Mouse (Mus musculus): ENCODE measurements around the gene Nudt5. TPM values are rescaled to one million over a fixed set of nuclear protein-coding genes. Genes with fewer than 3 reads are reported as not detected.

Gene Nudt5
- polyA plus RNA-seq, 1 experiment from 2014 or later: 123 TPM

GRCm38 (mm10) chr2:5824213-5824612 lies 20.6 kb upstream of the Nudt5 start:
- Histone ChIP-seq H3K4me3 (no peak overlapping the region), H3K36me3 (peaks cover 82% of the 10 kb centered on the region), H3K9me3 (replicated peaks) (no peaks in the 10 kb centered on the region), H3K27me3 (ENCODE audit: low read depth, poor library complexity, severe bottlenecking) (no peaks in the 10 kb centered on the region), H3K4me1 (no peaks in the 10 kb centered on the region), H3K27ac (replicated peaks) (no peak overlapping the region)
- WGBS: 43% methylated on average over 1 of the region's 1 CpGs
- no peak for DNase-seq (ENCODE audit: low spot score)

- Histone ChIP-seq H3K27me3 (ENCODE audit: low read depth, poor library complexity, severe bottlenecking) (no peaks in the 10 kb centered on the region), H3K27ac (replicated peaks) (no peak overlapping the region), H3K36me3 (peaks cover 81% of the 10 kb centered on the region), H3K4me1 (no peaks in the 10 kb centered on the region), H3K4me3 (no peak overlapping the region), H3K9me3 (replicated peaks) (no peaks in the 10 kb centered on the region)
- 91% methylated on average over 5 of the region's 5 CpGs for WGBS
- no peak for DNase-seq (ENCODE audit: low spot score)
Measured at GRCm38 (mm10) chr2:5824685-5825084, 20.1 kb upstream of the Nudt5 start.

GRCm38 (mm10) chr2:5825265-5825913 lies 19.4 kb upstream of the Nudt5 start:
- no peak overlapping the region for H3K27ac ChIP-seq (replicated peaks)
- H3K4me1 ChIP-seq: no peaks in the 10 kb centered on the region
- no peaks in the 10 kb centered on the region for H3K27me3 ChIP-seq (ENCODE audit: low read depth, poor library complexity, severe bottlenecking)
- WGBS: 95% methylated on average over 5 of the region's 5 CpGs
- no peak for DNase-seq (ENCODE audit: low spot score)
- H3K4me3 ChIP-seq: no peak overlapping the region
- H3K9me3 ChIP-seq (replicated peaks): no peaks in the 10 kb centered on the region
- H3K36me3 ChIP-seq: peaks cover 81% of the 10 kb centered on the region

- Histone ChIP-seq H3K9me3 (replicated peaks) (peaks cover 9% of the 10 kb centered on the region; the same call in 1 of the 2 replicates), H3K4me3 (no peak overlapping the region), H3K4me1 (peaks cover 5% of the 10 kb centered on the region), H3K27ac (replicated peaks) (no peak overlapping the region), H3K27me3 (ENCODE audit: low read depth, poor library complexity, severe bottlenecking) (no peaks in the 10 kb centered on the region), H3K36me3 (peaks cover 70% of the 10 kb centered on the region)
- no peak for DNase-seq (ENCODE audit: low spot score)
- WGBS: 95% methylated on average over 11 of the region's 11 CpGs
Measured at GRCm38 (mm10) chr2:5840815-5841214, 4.0 kb upstream of the Nudt5 start.

- DNase-seq (ENCODE audit: low spot score): no peak
- peak overlapping the region; percentile 69 for H3K4me3 ChIP-seq
- no peaks in the 10 kb centered on the region for H3K27me3 ChIP-seq (ENCODE audit: low read depth, poor library complexity, severe bottlenecking)
- peaks cover 14% of the 10 kb centered on the region for H3K4me1 ChIP-seq
- peaks cover 6% of the 10 kb centered on the region; the same call in 1 of the 2 replicates for H3K9me3 ChIP-seq (replicated peaks)
- H3K36me3 ChIP-seq: peaks cover 48% of the 10 kb centered on the region
- 5% methylated on average over 23 of the region's 23 CpGs for WGBS
- H3K27ac ChIP-seq (replicated peaks): peak overlapping the region; percentile 92
Measured at GRCm38 (mm10) chr2:5844181-5844872, 492 bp upstream of the Nudt5 start.

GRCm38 (mm10) chr2:5845826-5846225 lies 1.0 kb downstream of the Nudt5 start:
- peak overlapping the region; percentile 92 for H3K27ac ChIP-seq (replicated peaks)
- peaks cover 14% of the 10 kb centered on the region for H3K4me1 ChIP-seq
- peak overlapping the region; percentile 69 for H3K4me3 ChIP-seq
- H3K9me3 ChIP-seq (replicated peaks): no peaks in the 10 kb centered on the region
- DNase-seq (ENCODE audit: low spot score): no peak
- H3K27me3 ChIP-seq (ENCODE audit: low read depth, poor library complexity, severe bottlenecking): no peaks in the 10 kb centered on the region
- peaks cover 48% of the 10 kb centered on the region for H3K36me3 ChIP-seq
- 39% methylated on average over 4 of the region's 4 CpGs for WGBS

- Histone ChIP-seq H3K36me3 (peaks cover 54% of the 10 kb centered on the region), H3K9me3 (replicated peaks) (no peaks in the 10 kb centered on the region)
- no peak for DNase-seq (ENCODE audit: low spot score)
Measured at GRCm38 (mm10) chr2:5851116-5851515, 6.3 kb downstream of the Nudt5 start.

GRCm38 (mm10) chr2:5851866-5852265 lies 7.0 kb downstream of the Nudt5 start:
- Histone ChIP-seq H3K27me3 (ENCODE audit: low read depth, poor library complexity, severe bottlenecking) (no peaks in the 10 kb centered on the region), H3K9me3 (replicated peaks) (no peaks in the 10 kb centered on the region), H3K4me1 (no peaks in the 10 kb centered on the region), H3K4me3 (no peak overlapping the region), H3K36me3 (peaks cover 60% of the 10 kb centered on the region), H3K27ac (replicated peaks) (no peak overlapping the region)
- no peak for DNase-seq (ENCODE audit: low spot score)
- 85% methylated on average over 5 of the region's 5 CpGs for WGBS

More at GRCm38 (mm10) chr2:5851116-5851515, 6.3 kb downstream of the Nudt5 start:
- 95% methylated on average over 9 of the region's 9 CpGs for WGBS
- no peaks in the 10 kb centered on the region for H3K27me3 ChIP-seq (ENCODE audit: low read depth, poor library complexity, severe bottlenecking)
- H3K27ac ChIP-seq (replicated peaks): no peak overlapping the region
- H3K4me3 ChIP-seq: no peak overlapping the region
- H3K4me1 ChIP-seq: peaks cover 6% of the 10 kb centered on the region

- Histone ChIP-seq H3K27me3 (ENCODE audit: low read depth, poor library complexity, severe bottlenecking) (no peaks in the 10 kb centered on the region), H3K4me1 (no peaks in the 10 kb centered on the region), H3K27ac (replicated peaks) (no peak within 1 kb of the TSS), H3K9me3 (replicated peaks) (no peaks in the 10 kb centered on the region), H3K36me3 (peaks cover 89% of the 10 kb centered on the region), H3K4me3 (no peak within 1 kb of the TSS)
- DNase-seq (ENCODE audit: low spot score): no peak
- WGBS: 96% methylated on average over 3 of the region's 3 CpGs
Measured at GRCm38 (mm10) chr2:5862834-5863233, 18.0 kb downstream of the Nudt5 start, which contains the start of gene Gm13199. Gene Gm13199, minus strand, starts transcription at chr2:5862934.

- no peaks in the 10 kb centered on the region for H3K4me1 ChIP-seq
- 93% methylated on average over 2 of the region's 2 CpGs for WGBS
- H3K4me3 ChIP-seq: no peak overlapping the region
- no peaks in the 10 kb centered on the region for H3K27me3 ChIP-seq (ENCODE audit: low read depth, poor library complexity, severe bottlenecking)
- no peak for DNase-seq (ENCODE audit: low spot score)
- H3K36me3 ChIP-seq: peaks cover 89% of the 10 kb centered on the region
- H3K27ac ChIP-seq (replicated peaks): no peak overlapping the region
- no peaks in the 10 kb centered on the region for H3K9me3 ChIP-seq (replicated peaks)
Measured at GRCm38 (mm10) chr2:5867681-5868080, 22.9 kb downstream of the Nudt5 start.

- Histone ChIP-seq H3K36me3 (peaks cover 91% of the 10 kb centered on the region), H3K27me3 (ENCODE audit: low read depth, poor library complexity, severe bottlenecking) (no peaks in the 10 kb centered on the region), H3K4me1 (no peaks in the 10 kb centered on the region), H3K4me3 (no peak overlapping the region), H3K9me3 (replicated peaks) (no peaks in the 10 kb centered on the region), H3K27ac (replicated peaks) (no peak overlapping the region)
- no peak for DNase-seq (ENCODE audit: low spot score)
- WGBS: 94% methylated on average over 5 of the region's 5 CpGs
Measured at GRCm38 (mm10) chr2:5869746-5870145, 24.9 kb downstream of the Nudt5 start.

- Histone ChIP-seq H3K4me1 (no peaks in the 10 kb centered on the region), H3K27me3 (ENCODE audit: low read depth, poor library complexity, severe bottlenecking) (no peaks in the 10 kb centered on the region), H3K4me3 (no peak overlapping the region), H3K36me3 (peaks cover 97% of the 10 kb centered on the region), H3K9me3 (replicated peaks) (no peaks in the 10 kb centered on the region), H3K27ac (replicated peaks) (no peak overlapping the region)
- no peak for DNase-seq (ENCODE audit: low spot score)
- 73% methylated on average over 3 of the region's 3 CpGs for WGBS
Measured at GRCm38 (mm10) chr2:5877446-5877845, 32.6 kb downstream of the Nudt5 start.

- H3K27ac ChIP-seq (replicated peaks): no peak overlapping the region
- DNase-seq (ENCODE audit: low spot score): no peak
- 89% methylated on average over 5 of the region's 5 CpGs for WGBS
- peaks cover 5% of the 10 kb centered on the region; the same call in 1 of the 2 replicates for H3K4me1 ChIP-seq
- H3K27me3 ChIP-seq (ENCODE audit: low read depth, poor library complexity, severe bottlenecking): no peaks in the 10 kb centered on the region
- H3K9me3 ChIP-seq (replicated peaks): no peaks in the 10 kb centered on the region
- H3K36me3 ChIP-seq: peaks cover 90% of the 10 kb centered on the region
- no peak overlapping the region for H3K4me3 ChIP-seq
Measured at GRCm38 (mm10) chr2:5888865-5889264, 44.0 kb downstream of the Nudt5 start.

All from midbrain, embryonic 10.5 days (tissue).